Mouse (Mus musculus): ENCODE measurements around the gene Tm4sf1.

Tm4sf1 gene

DNA sequence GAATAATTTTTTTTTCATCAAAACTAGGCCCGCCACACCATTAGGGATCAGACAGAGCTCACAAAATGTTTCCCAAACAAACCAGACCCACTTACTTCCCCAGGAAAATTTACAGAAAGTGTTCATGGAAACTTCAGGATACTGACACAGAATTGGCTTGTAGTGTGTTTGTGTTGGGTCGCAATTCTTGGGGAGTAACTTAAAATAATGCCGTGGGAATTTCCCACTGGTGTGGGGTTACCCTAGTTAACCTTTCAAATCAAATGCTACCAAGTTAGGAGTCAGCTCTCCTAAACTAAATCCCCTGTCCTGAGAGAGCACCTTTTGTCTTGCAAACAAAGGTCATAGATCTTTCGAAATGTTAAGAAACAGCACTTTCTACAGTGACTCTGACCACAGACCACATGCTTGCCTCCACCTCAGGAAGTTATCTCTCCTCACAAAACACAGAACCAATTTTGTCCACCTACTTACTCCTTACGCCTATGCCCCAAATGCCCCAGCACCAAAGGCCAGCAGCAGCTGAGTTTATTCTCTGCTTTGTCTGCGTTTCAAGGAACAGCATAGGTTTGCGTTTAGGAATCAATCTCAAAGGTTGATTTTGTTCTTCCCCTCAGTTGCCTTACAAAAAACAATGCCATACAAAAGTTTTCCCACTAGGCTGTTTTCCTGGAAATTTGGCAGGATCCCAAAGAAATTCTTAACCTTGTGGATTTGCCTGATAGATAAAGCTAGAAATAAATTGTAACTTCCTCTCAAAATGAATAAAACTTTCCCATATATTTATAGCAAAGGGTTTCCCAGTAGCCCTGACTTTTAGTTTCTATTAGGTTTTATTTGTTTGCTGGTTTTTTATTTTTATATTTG, 13.7 kb downstream of the Tm4sf1 start:
- no peak for DNase-seq (ENCODE audit: low read depth, low spot score)

DNA sequence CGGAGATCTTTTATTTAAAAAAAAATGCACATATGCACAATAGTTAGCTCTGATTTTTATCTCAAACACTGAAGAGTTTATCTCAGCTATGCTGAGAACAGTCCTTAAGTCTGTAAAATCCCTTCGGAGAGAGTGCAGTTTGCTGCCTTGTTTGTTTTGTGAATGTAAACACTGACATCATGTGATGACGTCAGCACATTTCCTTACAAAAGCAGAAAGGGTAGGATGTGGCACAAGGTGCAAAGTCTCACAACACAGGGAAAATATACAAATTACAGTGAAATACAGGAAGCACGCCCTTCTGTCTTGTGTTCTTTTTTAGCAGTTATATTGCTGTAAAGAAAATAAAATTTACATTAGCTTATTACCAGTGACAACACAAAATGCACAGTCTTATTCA, 14.3 kb downstream of the Tm4sf1 start:
- no peak for DNase-seq (ENCODE audit: low read depth, low spot score)

GRCm38 (mm10) chr3:57278225-57278624, 23.6 kb downstream of the Tm4sf1 start:
- no peak for DNase-seq (ENCODE audit: low read depth, low spot score)

DNA sequence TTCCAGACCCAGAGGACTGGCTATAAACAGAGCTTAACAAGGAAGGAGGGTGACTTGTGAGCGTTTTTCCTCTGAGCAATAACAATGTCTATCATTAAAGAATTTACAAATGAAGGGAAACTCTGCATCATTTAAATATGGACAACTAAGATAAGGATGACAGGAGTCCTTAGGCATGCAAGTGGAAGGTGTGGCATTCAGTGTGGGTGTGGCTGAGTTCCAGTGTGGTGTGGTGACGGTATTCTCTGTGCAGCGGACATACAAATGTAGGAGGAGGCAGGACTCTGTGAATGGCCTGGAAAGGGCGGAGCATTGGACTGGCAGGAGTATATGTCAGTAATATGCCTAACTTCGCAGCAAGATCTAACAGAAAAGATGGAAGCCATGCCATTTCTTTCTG, 24.3 kb downstream of the Tm4sf1 start:
- peak; percentile 51 for DNase-seq (ENCODE audit: low read depth, low spot score)

GRCm38 (mm10) chr3:57276821-57277220, 25.0 kb downstream of the Tm4sf1 start:
- no peak for DNase-seq (ENCODE audit: low read depth, low spot score)

- DNase-seq (ENCODE audit: low read depth, low spot score), result no peak
Observed at GRCm38 (mm10) chr3:57268994-57269393, 32.8 kb downstream of the Tm4sf1 start.

GRCm38 (mm10) chr3:57267559-57268173, 34.1 kb downstream of the Tm4sf1 start:
- no peak for DNase-seq (ENCODE audit: low read depth, low spot score)

GRCm38 (mm10) chr3:57253041-57253440, 48.7 kb downstream of the Tm4sf1 start:
- DNase-seq (ENCODE audit: low read depth, low spot score), result no peak

- DNase-seq (ENCODE audit: low read depth, low spot score), result no peak
Observed at GRCm38 (mm10) chr3:57252551-57252950, 49.2 kb downstream of the Tm4sf1 start.

- no peak for DNase-seq (ENCODE audit: low read depth, low spot score)
Observed at GRCm38 (mm10) chr3:57245242-57245641, 56.5 kb downstream of the Tm4sf1 start.
